Mouse (Mus musculus): Measurements from ENCODE around the gene Os9. TPM values are rescaled to one million over a fixed set of nuclear protein-coding genes. Genes with fewer than 3 reads are reported as not detected.
"Not testable (repeated sequence)": the region's sequence is repeated elsewhere in the genome, so short reads cannot be mapped to it uniquely, and the experiment has no call there.

The Os9 gene
- polyA plus RNA-seq, 1 experiment, result 106 TPM

DNA sequence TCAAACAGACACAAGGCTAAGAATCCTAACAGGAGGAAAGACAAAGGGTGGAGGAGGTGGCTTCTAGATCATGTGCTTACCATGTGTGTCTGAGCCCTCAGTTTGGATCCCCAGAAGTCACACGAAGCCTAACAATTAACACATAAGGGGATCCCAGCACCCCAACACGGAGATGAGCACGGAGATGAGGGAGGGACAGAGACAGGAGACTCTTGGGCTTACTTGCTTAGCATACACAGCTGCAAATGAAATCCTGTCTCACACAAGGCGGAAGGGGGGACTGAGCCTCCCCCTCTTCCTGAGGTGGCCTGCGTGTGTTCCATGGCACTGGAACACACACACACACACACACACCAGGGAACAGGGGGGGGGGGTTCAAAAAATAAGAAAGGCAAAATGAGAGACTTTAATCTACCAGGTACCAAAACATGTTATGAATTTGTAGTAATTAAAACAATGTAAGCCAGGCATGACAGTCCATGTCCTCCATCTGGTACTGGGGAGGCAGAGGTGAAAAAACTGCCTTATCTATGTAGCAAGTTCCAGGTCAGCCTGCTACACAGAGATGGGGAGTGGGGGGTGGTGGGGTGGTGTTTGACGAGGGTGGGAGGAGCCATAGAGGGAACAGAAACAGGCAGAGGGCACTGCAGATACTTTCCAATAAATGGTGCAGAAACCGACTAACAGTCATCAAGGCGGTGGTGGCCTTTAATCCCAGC lies 14.3 kb upstream of the Os9 start:
- Histone ChIP-seq H3K4me1 (ENCODE audit: control insufficient read depth, insufficient read depth, low read length) (no peaks in the 10 kb centered on the region), H3K4me3 (ENCODE audit: insufficient read depth, low read length) (no peak overlapping the region), H3K27ac (ENCODE audit: insufficient read depth, low read length) (no peak overlapping the region)
- TF ChIP-seq POLR2A (IDR thresholded peaks at IDR 0.05; ENCODE audit: extremely low read depth, insufficient read depth, low read length) (no peak), CTCF (IDR thresholded peaks at IDR 0.05; ENCODE audit: extremely low read depth, insufficient read depth, low read length) (no peak)

DNA sequence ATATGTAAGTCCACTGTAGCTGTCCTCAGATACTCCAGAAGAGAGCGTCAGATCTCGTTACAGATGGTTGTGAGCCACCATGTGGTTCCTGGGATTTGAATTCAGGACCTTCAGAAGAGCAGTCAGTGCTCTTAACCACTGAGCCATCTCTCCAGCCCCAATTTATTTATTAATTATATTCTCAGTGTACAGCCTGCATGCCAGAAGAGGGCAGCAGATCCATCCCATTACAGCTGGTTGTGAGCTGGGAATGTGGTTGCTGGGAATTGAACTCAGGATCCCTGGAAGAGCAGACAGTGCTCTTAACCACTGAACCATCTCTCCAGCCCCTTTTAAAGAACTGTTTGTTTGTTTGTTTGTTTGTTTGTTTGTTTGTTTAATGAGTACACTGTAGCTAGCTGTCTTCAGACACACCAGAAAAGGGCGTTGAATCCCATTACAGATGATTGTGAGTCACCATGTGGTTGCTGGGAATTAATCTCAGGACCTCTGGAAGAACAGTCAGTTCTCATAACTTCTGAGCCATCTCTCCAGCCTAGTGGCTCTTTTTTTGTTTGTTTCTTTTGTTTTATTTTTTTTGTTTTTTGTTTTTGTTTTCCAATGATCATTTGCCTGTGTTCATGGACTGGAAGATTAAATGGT lies 13.6 kb upstream of the Os9 start:
- not testable (repeated sequence) for H3K4me1 ChIP-seq (ENCODE audit: control insufficient read depth, insufficient read depth, low read length); H3K27ac ChIP-seq (ENCODE audit: insufficient read depth, low read length); H3K4me3 ChIP-seq (ENCODE audit: insufficient read depth, low read length)
- TF ChIP-seq CTCF (IDR thresholded peaks at IDR 0.05; ENCODE audit: extremely low read depth, insufficient read depth, low read length), result peak; percentile 25; the same call in 1 of the 2 replicates

DNA sequence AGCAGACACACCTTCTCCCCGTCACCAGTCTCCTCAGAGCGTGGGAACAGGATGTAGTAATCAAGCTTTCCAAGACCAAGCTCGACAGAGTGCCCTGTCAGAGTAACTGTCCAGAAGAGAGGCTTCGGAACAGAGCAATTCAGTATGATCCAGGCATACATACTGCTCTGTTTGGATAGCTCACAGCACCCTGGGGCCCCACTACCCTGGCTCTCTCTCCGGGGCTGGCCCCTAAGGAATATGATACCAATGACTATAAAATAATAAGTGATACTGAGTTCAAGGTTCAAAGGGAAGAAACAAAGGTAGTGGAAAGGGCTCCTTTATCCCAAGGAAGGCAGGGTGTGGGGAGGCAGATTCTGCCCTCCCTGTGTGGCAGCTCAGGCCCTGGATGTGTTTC lies 11.5 kb upstream of the Os9 start:
- H3K4me3 ChIP-seq (ENCODE audit: insufficient read depth, low read length), result no peak overlapping the region
- H3K27ac ChIP-seq (ENCODE audit: insufficient read depth, low read length), result no peak overlapping the region
- TF ChIP-seq CTCF (IDR thresholded peaks at IDR 0.05; ENCODE audit: extremely low read depth, insufficient read depth, low read length), result no peak
- TF ChIP-seq POLR2A (IDR thresholded peaks at IDR 0.05; ENCODE audit: extremely low read depth, insufficient read depth, low read length), result no peak
- H3K4me1 ChIP-seq (ENCODE audit: control insufficient read depth, insufficient read depth, low read length), result no peaks in the 10 kb centered on the region

DNA sequence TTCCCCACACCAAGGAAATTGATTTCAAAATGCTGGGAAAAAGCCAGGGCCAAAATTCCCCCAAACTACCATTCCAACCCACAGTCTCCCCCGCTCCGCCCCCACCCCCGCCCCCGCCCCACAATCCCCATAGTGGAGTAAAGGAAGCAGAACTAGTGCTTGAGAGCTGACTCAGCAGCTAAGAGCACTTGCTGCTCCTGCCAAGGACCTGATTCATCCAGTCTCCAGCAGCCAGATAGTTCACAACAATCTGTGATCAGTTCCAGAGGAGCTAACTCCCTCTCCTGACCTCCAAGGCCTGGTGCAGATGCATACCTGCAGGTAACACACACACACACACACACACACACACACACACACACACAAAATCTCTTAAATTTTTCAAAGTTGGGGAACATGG lies 8.5 kb upstream of the Os9 start:
- no peak for TF ChIP-seq POLR2A (IDR thresholded peaks at IDR 0.05; ENCODE audit: extremely low read depth, insufficient read depth, low read length)
- no peak for TF ChIP-seq CTCF (IDR thresholded peaks at IDR 0.05; ENCODE audit: extremely low read depth, insufficient read depth, low read length)
- H3K4me1 ChIP-seq (ENCODE audit: control insufficient read depth, insufficient read depth, low read length), result no peaks in the 10 kb centered on the region
- no peak overlapping the region for H3K4me3 ChIP-seq (ENCODE audit: insufficient read depth, low read length)
- no peak overlapping the region for H3K27ac ChIP-seq (ENCODE audit: insufficient read depth, low read length)

DNA sequence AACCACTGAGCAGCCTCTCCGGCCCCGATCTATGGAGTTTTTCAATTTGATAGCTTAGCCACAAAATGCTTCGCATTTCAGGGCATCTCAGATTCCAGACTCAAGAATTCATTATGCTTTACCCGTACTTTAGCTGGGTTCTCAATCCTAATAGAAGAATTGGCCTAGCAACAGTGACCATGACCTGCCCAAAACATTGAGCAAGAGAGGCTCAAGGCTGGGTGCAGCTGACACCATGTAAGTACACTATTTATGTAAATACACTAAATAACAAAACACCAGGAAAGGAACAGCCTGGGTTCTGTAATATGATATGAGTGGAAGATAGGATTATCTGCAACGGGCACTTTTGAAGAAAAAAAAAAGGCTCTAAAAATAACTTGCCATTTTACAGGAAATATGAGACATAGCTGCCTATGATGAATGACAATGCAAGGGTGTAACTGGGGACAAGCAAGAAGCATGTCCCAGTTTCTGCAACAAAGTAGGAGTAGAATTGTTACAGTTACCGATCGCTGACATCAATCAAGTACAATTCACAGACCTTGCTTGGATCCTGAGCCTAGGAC lies 6.9 kb upstream of the Os9 start:
- TF ChIP-seq CTCF (IDR thresholded peaks at IDR 0.05; ENCODE audit: extremely low read depth, insufficient read depth, low read length) (no peak), POLR2A (IDR thresholded peaks at IDR 0.05; ENCODE audit: extremely low read depth, insufficient read depth, low read length) (no peak)
- Histone ChIP-seq H3K4me1 (ENCODE audit: control insufficient read depth, insufficient read depth, low read length) (no peaks in the 10 kb centered on the region), H3K4me3 (ENCODE audit: insufficient read depth, low read length) (no peak overlapping the region), H3K27ac (ENCODE audit: insufficient read depth, low read length) (no peak overlapping the region)

DNA sequence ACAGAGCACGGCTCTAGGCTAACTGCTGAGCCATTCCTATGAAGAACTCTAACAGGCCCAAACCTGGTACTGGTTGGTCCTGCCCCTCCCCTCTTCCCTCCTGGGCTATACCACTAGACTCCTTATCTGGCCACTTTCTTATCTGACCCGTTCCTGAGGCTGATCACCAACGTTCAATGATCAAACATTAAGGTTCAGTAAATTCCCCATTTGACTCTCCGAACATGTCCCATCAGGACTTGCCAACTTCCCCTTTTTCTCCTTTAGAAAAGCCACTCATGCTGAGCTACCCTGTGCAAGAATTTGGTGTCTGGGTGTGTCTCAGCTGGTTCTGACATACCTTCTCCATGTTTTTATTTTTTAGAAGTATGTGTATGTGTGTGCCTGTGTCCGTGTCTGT lies 5.6 kb upstream of the Os9 start:
- no peak overlapping the region for H3K27ac ChIP-seq (ENCODE audit: insufficient read depth, low read length)
- H3K4me1 ChIP-seq (ENCODE audit: control insufficient read depth, insufficient read depth, low read length), result no peaks in the 10 kb centered on the region; the same call in 1 of the 2 replicates
- H3K4me3 ChIP-seq (ENCODE audit: insufficient read depth, low read length), result no peak overlapping the region
- TF ChIP-seq POLR2A (IDR thresholded peaks at IDR 0.05; ENCODE audit: extremely low read depth, insufficient read depth, low read length), result no peak

DNA sequence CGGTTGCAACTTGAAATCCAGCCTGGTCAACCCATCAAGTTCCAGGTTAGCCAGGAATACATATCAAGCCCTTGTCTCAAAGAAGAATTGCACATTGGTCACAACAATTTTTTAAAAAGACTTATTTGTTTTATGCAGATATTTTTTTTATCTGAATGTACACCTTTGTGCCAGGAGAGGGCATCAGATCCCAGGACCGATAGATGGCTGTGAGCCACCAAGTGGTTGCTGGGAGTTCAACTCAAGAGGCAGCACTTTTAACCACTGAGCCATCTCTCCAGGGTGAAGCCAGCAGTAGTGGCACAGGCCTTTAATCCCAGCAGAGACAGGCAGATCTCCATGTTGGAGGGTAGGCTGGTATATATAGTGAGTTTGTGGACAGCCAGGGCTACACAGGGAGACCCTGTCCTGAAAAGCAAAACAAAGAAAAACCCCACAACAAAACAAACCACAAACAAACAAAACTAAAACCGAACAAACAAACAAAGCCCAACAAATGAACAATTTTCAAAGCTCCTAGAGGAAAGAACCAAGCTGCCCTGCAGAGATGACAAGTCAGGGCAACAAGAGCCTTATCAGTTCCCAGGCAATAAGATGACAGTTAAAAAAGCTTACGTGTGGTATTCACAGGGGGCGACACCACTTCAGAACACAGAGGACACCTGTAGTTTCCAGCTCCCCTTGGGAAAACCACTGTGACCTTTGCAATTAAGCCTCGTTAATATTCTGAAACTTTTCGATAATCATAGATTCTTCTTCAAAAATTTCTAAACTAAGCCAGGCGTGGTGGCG lies 4.5 kb upstream of the Os9 start:
- no peaks in the 10 kb centered on the region; the same call in 1 of the 2 replicates for H3K4me1 ChIP-seq (ENCODE audit: control insufficient read depth, insufficient read depth, low read length)
- TF ChIP-seq POLR2A (IDR thresholded peaks at IDR 0.05; ENCODE audit: extremely low read depth, insufficient read depth, low read length) (no peak), CTCF (IDR thresholded peaks at IDR 0.05; ENCODE audit: extremely low read depth, insufficient read depth, low read length) (peak; percentile 49)
- H3K4me3 ChIP-seq (ENCODE audit: insufficient read depth, low read length), result no peak overlapping the region
- H3K27ac ChIP-seq (ENCODE audit: insufficient read depth, low read length), result no peak overlapping the region

DNA sequence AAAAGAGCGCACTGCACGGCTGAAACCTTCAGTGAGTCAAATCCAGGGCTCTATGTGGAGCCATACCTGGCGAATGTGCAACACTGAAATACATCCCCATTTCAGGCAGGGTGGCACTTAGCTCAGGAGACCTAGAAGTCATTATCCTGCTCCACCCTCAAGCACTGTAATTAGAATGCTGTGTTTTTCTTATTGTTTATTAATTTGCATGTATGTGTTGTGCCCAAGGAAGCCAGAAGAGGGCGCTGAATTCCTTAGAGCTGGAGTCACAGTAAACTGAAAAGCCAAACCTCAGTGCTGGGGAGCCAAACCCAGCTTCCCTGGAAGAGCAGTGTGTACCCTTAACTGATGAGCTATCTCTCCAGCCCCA lies 2.5 kb upstream of the Os9 start:
- Histone ChIP-seq H3K4me1 (ENCODE audit: control insufficient read depth, insufficient read depth, low read length) (no peaks in the 10 kb centered on the region; the same call in 1 of the 2 replicates), H3K27ac (ENCODE audit: insufficient read depth, low read length) (peak overlapping the region; percentile 41; the same call in 1 of the 2 replicates), H3K4me3 (ENCODE audit: insufficient read depth, low read length) (peak overlapping the region; percentile 4; the same call in 1 of the 2 replicates)
- TF ChIP-seq CTCF (IDR thresholded peaks at IDR 0.05; ENCODE audit: extremely low read depth, insufficient read depth, low read length) (peak; percentile 70), POLR2A (IDR thresholded peaks at IDR 0.05; ENCODE audit: extremely low read depth, insufficient read depth, low read length) (no peak)

DNA sequence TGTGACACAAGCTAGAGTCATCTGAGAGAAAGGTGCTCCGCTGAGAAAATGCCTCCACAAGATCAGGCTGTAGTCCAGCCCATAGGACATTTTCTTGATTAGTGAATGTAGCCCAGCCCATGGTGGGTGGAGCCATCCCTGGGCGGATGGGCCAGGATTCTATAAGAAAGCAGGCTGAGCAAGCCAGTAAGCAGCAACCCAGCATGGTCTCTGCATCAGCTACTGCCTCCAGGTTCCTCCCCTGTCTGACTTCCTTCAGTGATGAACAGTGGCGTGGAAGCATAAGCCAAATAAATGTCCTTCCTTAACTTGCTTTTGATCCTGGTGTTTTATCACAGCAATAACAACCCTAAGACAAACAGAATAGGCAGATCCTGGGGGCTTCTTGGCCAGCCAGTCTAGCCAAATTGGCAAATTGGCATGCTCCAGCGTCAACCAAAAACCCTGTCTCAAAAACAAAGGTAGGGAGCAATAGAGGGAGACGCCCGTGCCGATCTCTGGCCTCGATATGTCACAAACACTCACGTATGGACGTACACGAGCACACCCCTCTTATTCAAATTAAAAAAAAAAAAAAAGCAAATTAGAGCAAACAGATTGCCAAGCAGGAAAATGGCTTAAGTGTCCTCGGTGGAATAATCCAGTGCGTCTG lies 2.0 kb upstream of the Os9 start:
- no peak for TF ChIP-seq CTCF (IDR thresholded peaks at IDR 0.05; ENCODE audit: extremely low read depth, insufficient read depth, low read length)
- peak; percentile 96 for TF ChIP-seq POLR2A (IDR thresholded peaks at IDR 0.05; ENCODE audit: extremely low read depth, insufficient read depth, low read length)
- peak overlapping the region; percentile 41; the same call in 1 of the 2 replicates for H3K27ac ChIP-seq (ENCODE audit: insufficient read depth, low read length)
- no peaks in the 10 kb centered on the region; the same call in 1 of the 2 replicates for H3K4me1 ChIP-seq (ENCODE audit: control insufficient read depth, insufficient read depth, low read length)
- peak overlapping the region; percentile 4; the same call in 1 of the 2 replicates for H3K4me3 ChIP-seq (ENCODE audit: insufficient read depth, low read length)

Measured in cortical plate, adult 2 months (tissue).